Mouse (Mus musculus) bone marrow macrophage, adult 2 months (primary cell): Measurements from ENCODE around the gene Gnat2. TPM values are rescaled to one million over a fixed set of nuclear protein-coding genes. Genes with fewer than 3 reads are reported as not detected.

Experiments
- H3K27ac ChIP-seq: 2 replicates; pipeline ENCODE4 v1.5.1; 2012; ENCODE audit warnings: low read depth, low read length; ENCODE audit not compliant: insufficient read depth
- H3K4me1 ChIP-seq: 2 replicates; pipeline ENCODE4 v1.6.1; 2012; ENCODE audit warnings: low read length; ENCODE audit not compliant: control insufficient read depth, insufficient read depth
- H3K4me3 ChIP-seq: 2 replicates; pipeline ENCODE4 v1.5.1; 2012; ENCODE audit warnings: mild to moderate bottlenecking, low read length, moderate library complexity; ENCODE audit not compliant: insufficient read depth
- CTCF ChIP-seq: IDR thresholded peaks from 2 replicates; pipeline ENCODE4 v1.5.1; 2012; ENCODE audit warnings: low read depth, mild to moderate bottlenecking, low read length, moderate library complexity
- POLR2A ChIP-seq: IDR thresholded peaks from 2 replicates; pipeline ENCODE4 v1.6.1; 2012; ENCODE audit warnings: mild to moderate bottlenecking, low read depth, low read length, borderline replicate concordance
- polyA plus RNA-seq: library from polyadenylated mRNA; stranded (reverse); fragments of >200 nt; gene quantifications from 2 replicates; pipeline ENCODE4 v1.2.4, GENCODE M21; 2012; ENCODE audit not compliant: missing spikeins, insufficient read depth, insufficient read length

Gnat2 gene
- polyA plus RNA-seq, 1 experiment = not detected

GRCm38 (mm10) chr3:108111320-108111719, 18.7 kb downstream of the Gnat2 start:
- H3K4me1 ChIP-seq = peaks cover 5% of the 10 kb centered on the region
- TF ChIP-seq CTCF (no peak), POLR2A (no peak)
- no peak overlapping the region for H3K4me3 ChIP-seq
- H3K27ac ChIP-seq = no peak overlapping the region

GRCm38 (mm10) chr3:108112246-108112645, 19.7 kb downstream of the Gnat2 start:
- H3K27ac ChIP-seq = no peak overlapping the region
- no peak overlapping the region for H3K4me3 ChIP-seq
- no peak for TF ChIP-seq POLR2A
- no peak for TF ChIP-seq CTCF
- H3K4me1 ChIP-seq = peaks cover 5% of the 10 kb centered on the region

DNA sequence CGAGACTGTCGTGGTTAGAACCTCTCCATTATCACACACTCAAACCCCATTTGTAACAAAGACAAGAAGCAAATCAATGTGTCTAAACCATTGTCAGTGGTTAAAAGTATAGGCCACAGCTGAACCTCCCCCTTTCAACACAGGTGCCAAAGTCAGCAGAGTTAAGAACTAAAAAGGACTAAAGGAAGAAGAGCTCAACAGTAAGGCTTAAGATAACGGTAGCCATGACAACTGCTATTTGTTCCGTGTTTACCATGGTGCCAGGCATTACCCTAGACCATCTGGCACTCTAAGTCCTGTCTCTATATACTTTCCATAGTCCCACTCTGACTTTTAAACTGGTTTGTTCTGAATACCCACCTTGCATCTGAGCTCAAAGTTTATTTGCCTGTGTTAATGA, 20.1 kb downstream of the Gnat2 start:
- H3K4me1 ChIP-seq = peaks cover 5% of the 10 kb centered on the region
- no peak overlapping the region for H3K4me3 ChIP-seq
- no peak for TF ChIP-seq CTCF
- no peak for TF ChIP-seq POLR2A
- H3K27ac ChIP-seq = no peak overlapping the region

- H3K4me3 ChIP-seq = no peak overlapping the region
- no peak for TF ChIP-seq CTCF
- TF ChIP-seq POLR2A = no peak
Observed at GRCm38 (mm10) chr3:108113591-108114289, 21.2 kb downstream of the Gnat2 start.

DNA sequence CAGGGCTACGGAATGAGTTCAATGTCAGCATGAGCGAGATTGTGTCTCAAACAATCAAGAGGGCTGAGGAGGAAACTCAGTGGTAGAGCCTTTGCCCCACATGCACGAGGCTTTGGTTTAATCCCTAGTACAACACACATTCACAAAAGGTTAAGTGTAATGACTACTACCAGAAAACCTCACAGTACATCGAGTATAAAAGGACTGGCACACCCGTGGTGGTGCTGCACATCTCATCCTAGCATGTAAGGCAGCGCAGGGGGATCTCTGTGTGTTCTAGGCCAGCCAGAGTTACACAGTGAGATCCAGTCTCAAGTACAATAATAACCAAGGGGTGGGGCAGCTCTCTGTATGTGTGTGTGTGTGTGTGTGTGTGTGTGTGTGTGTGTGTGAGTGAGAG, 24.9 kb downstream of the Gnat2 start:
- Histone ChIP-seq H3K4me1 (peaks cover under 1% of the 10 kb centered on the region; the same call in 1 of the 2 replicates), H3K4me3 (no peak overlapping the region), H3K27ac (no peak overlapping the region)
- TF ChIP-seq POLR2A (no peak), CTCF (no peak)

More at GRCm38 (mm10) chr3:108113591-108114289, 21.2 kb downstream of the Gnat2 start:
- peaks cover 5% of the 10 kb centered on the region for H3K4me1 ChIP-seq
- no peak overlapping the region for H3K27ac ChIP-seq

DNA sequence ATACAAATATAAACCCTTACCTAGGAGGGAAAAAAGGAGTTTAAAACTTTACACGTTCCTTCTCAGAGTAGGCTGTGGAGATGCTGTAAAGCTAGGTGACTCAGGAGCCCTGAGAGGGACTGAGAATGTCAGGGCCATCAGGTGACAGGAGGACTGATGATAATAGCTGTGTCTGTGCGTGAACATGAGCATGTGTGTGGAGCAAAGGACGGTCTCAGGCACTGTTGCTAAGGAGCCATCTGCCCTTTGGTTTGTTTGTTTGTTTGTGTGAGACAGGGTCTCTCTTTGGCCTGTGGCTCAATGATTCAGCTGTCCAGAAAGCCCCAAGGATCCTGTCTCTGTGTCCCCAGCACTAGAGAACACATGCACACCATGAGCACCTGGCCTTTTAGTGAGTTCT, 28.5 kb downstream of the Gnat2 start:
- Histone ChIP-seq H3K27ac (no peak overlapping the region), H3K4me1 (peaks cover 3% of the 10 kb centered on the region; the same call in 1 of the 2 replicates)
- TF ChIP-seq CTCF (no peak), POLR2A (no peak)

DNA sequence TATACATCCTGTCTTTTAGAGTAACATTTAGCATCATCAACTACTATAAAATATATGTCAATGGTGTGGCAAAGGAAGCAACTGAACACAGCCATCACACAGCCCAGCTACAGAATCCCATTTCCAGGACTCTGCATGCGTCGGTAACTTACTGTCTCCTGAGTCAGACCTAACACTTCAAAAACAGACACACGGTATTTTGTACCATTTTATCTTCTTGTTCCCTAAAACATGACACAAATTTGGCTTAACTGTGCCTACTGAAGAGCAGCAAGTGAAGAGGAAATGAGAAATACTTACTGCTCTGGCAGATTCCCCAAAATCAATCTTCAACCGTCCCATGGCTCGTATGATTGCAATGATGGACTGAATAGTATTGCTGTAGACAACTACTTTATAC, 30.7 kb downstream of the Gnat2 start:
- peaks cover 3% of the 10 kb centered on the region; the same call in 1 of the 2 replicates for H3K4me1 ChIP-seq
- H3K27ac ChIP-seq = no peak overlapping the region; the same call in 1 of the 2 replicates
- TF ChIP-seq POLR2A = no peak
- TF ChIP-seq CTCF = no peak
- no peak overlapping the region for H3K4me3 ChIP-seq

More for the DNA sequence above, 28.5 kb downstream of the Gnat2 start:
- H3K4me3 ChIP-seq = no peak overlapping the region

- Histone ChIP-seq H3K4me1 (peaks cover 3% of the 10 kb centered on the region; the same call in 1 of the 2 replicates), H3K27ac (no peak overlapping the region), H3K4me3 (no peak overlapping the region)
- TF ChIP-seq CTCF (no peak), POLR2A (no peak)
Observed at GRCm38 (mm10) chr3:108124131-108124530, 31.5 kb downstream of the Gnat2 start.

- no peak overlapping the region for H3K4me3 ChIP-seq
- peaks cover 10% of the 10 kb centered on the region for H3K4me1 ChIP-seq
- TF ChIP-seq CTCF (no peak), POLR2A (no peak)
- no peak overlapping the region for H3K27ac ChIP-seq
Observed at GRCm38 (mm10) chr3:108126327-108126726, 33.7 kb downstream of the Gnat2 start.

- peaks cover 27% of the 10 kb centered on the region for H3K4me1 ChIP-seq
- no peak overlapping the region for H3K4me3 ChIP-seq
- H3K27ac ChIP-seq = no peak overlapping the region
- TF ChIP-seq POLR2A (no peak), CTCF (no peak)
Observed at GRCm38 (mm10) chr3:108128520-108128919, 35.9 kb downstream of the Gnat2 start.
